Mouse (Mus musculus) c-Kit-negative CD71-positive TER-119-positive erythroid progenitor cells, embryonic 14.5 days (primary cell): Measurements from ENCODE around the gene Zfp235.

Experiments
- DNase-seq: peaks from one replicate; pipeline ENCODE4 v3.0.0-alpha.2; 2013; ENCODE audit warnings: low read depth, low spot score

Gene Zfp235

DNA sequence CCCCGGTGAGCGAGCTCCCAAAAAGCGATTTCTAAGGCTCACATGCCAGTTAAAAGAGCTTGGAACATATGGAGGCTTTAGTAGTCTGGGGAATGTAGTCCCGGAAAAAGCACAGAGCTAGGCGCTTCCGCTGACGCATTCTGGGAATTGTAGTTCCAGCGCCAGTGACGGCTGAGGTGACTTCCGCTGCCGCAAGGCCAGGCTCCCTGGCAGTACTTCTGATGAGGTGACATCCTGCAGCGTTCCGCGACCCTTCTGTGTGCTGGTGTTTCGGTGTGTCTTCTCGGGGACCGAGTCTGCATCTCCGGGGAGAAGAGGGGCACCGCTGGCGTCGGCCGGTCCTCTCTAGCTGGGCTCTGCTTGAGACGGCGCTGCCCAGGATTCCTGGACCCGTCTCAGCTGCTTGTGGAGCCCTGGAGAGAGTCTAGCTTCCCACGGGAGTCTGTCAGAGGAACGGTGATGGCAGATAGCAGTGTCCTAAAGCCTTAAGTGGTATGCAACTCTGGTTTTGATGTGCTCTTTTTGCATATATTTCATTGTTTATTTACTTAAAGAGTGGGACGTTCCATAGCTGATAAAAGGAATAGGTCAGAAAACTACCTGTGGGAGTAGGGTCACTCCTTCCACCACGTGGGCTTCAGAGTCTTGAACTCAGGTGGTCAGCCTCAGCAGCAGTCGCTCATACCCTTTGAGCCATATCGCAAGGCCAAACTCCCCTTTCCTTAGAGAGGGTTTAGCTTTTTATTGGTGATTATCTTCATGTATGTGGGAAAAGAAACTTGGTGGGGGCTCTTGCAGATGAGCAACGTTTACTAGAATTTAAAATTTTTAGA lies at the start of gene Zfp235:
Gene Zfp235 (plus strand): TSS at position 174 of the 833 bp plus-strand sequence.
- DNase-seq: peak; percentile 56

DNA sequence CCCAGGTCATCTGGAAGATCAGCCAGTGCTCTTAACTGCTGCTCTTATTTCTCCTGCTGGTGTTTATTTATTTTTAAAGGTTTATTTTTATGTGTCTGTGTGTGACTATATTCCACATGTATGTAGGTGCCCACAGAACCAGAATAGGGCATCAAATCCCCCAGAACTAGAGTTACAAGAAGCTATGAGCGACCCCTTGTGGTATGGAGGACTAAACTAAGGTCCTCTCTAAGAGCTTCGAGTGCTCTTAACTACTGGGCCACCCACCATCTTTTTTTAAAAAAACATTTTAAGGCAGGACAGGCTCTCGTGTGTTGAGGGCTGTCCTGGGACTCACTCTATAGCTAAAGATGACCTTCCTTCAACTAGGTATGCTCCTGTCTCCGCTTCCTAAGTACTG lies 47.1 kb upstream of the Zfp235 start:
- no peak for DNase-seq

DNA sequence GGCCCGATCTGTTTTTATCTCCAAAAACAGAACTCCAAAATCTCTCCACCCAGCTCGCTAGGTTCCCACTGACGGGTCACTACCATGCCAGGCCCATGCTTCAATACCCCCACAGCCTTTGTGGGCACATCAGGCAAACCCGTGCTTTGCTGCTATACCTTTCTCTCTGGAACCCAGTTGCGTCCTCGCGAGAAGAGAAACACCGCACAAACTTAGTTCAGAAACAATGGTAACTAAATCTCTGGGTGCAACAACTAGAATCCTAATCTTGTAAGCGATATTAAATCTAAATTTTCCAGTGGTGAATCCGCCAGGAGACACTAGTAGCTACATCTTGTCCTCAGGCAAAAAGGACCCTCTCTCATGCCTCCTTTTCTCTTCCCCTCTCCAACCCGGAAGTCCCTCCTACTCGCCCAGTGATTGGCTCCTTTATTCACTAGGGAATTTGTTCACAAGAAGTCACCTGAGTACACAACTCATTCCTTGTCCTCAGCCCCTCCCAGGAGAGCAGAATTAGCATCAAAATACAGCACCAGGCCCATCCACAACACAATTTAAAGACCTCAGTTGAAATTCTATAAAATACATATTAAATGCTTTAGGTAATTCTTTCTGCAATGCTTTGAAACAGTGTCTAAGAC lies 46.4 kb upstream of the Zfp235 start:
- no peak for DNase-seq

GRCm38 (mm10) chr7:24104403-24104802 lies 29.6 kb upstream of the Zfp235 start:
- DNase-seq: no peak

GRCm38 (mm10) chr7:24105144-24105703 lies 28.7 kb upstream of the Zfp235 start:
- DNase-seq: no peak

DNA sequence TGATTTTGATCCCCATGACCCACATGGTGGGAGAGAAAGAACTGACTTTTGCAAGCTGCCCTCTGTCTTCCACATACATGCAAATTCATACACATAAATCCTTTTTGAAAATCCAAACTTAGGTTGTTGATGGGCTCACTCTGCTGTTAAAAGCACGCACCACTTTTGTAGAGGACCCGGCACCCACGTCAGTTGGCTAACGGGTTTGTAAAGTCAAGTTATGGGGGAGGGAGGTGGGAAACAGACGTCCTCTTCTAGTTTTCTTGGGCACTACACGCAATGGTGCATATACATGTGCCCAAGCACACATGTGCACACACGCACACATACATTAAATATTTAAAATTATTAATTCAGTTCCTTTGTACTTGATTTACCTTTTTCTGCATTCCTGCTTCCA lies 23.1 kb upstream of the Zfp235 start:
- DNase-seq: no peak

GRCm38 (mm10) chr7:24111772-24112155 lies 22.2 kb upstream of the Zfp235 start:
- DNase-seq: no peak

- no peak for DNase-seq
Measured at GRCm38 (mm10) chr7:24112156-24112856, 21.7 kb upstream of the Zfp235 start, which contains the start of gene Zfp112. Gene Zfp112 (plus strand): TSS chr7:24112314.

DNA sequence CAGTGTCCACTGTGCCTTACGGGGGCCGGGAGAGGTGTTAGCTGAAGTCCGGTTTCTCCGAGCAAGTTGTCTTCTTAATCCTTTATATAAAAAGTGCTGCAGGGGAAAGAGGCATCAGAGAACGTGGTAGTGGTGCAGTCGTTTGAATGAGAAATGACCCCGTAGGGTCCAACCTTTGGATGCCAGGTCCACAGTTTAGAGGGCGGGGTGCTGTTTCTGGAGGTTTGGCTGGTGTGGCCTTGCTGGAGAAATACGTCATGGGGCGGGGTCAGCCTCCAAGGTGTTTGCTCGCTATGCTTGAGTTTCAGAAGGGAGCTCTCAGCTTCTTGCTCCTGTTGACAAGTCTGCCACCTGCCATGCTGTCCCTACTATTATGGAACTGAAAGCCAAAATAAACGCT lies 21.0 kb upstream of the Zfp235 start:
- peak; percentile 44 for DNase-seq

GRCm38 (mm10) chr7:24116655-24117054 lies 17.3 kb upstream of the Zfp235 start:
- DNase-seq: no peak

DNA sequence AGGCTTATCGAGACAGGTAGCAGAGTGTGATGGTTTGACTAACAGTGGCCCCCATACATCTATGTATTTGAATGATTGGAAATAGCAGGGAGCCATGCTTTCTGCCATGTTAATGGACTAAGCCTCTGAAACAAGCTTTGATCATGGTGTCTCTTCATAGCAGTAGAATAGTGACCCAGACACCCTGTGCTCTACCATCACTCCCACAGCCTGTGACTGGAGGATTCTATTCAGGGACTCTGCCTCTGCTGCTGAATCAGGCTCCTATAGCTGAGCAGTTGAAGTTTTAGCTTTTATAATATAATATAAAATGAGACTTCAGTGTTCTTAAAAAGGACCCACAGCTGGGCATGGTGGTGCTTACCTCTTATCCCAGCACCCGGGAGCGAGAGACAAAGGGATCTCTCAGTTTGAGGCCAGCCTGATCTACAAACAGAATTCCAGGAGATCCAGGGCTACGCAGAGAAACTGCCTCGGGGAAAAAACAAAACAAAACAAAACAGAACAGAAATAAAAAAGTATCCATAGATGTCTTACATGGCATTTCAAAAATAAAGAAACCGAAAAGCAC lies 459 bp upstream of the Zfp235 start:
- DNase-seq: no peak

DNA sequence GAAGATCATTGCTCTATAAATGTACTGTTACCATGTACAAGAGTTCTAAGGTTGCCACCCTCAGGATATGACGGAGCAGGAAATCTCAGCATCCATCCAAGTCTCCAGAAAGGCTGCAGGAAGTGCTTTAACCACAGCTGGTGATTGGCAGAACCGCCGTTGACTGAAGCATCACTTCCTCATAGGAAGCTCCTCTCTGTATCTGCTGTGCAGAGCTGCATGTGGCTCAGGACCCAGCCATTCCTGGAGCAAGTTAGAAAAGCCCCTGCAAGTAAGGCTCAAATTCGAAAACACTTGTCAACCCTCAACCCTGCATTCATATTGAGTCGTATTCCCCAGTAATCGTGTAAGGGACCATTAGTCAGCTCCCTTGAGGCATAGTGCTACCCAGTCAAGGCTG lies 8.6 kb downstream of the Zfp235 start:
- no peak for DNase-seq

GRCm38 (mm10) chr7:24153272-24153671 lies 19.3 kb downstream of the Zfp235 start:
- DNase-seq: no peak

- DNase-seq: no peak
Measured at GRCm38 (mm10) chr7:24172191-24172590, 38.2 kb downstream of the Zfp235 start.

GRCm38 (mm10) chr7:24174618-24175336 lies 40.8 kb downstream of the Zfp235 start, which contains the start of gene Zfp114:
Gene Zfp114 (plus strand): TSS chr7:24175060.
- no peak for DNase-seq

DNA sequence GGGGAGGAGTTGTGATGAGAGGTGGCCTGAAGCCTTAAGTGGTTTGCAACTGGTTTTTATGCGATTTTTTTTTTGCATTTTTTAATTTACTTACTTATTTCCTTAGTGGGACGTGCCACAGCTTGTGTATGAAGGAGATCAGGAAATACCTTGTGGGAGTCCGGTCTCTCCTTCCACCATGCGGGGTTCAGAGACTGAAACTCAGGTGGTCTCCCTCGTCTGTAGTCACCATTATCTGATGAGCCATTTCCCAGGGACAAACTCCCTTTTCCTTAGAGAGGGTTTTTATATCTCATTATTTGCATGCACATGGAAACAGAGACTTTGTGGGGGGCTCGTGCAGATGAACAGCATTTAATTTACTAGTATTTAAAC lies 41.4 kb downstream of the Zfp235 start:
- DNase-seq: no peak

DNA sequence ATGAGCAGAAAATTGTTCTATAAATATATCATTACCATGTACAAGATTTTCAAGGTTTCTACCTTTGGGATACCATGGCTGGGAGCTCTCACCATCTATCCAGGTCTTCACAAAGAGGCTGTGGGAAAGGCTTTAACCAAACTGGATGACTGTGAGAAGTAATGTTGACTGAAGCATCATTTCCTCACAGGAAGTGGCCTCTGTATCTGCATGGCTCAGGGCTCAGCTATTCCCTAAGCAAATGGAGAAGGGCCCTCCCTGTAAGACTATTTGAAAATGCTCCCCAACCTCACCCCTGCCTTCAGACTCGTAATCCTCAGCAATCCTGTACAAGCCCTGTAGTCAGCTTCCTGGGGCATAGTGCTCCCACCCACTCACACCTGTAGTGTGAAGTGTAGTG lies 53.6 kb downstream of the Zfp235 start:
- DNase-seq: no peak

GRCm38 (mm10) chr7:24188901-24189570 lies 55.1 kb downstream of the Zfp235 start:
- DNase-seq: no peak

DNA sequence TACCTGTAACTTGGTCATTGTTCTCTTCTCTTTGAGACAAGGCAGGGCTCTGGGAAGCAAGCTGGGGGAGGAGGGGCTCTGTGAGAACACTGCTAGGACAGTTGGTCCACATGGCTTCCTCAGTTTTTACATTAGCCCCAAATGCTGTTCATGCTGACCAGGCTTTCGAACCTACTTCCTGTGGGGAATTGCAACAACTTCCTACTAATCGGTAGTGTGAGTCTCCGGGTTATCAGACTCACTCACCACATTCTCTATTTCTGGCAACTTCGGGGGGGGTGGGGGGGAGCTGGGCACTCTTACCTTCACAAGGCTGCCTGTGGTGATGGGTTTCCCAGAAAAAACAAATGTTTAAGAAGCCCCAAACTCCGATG lies 55.6 kb downstream of the Zfp235 start:
- DNase-seq: no peak

- DNase-seq: no peak
Measured at GRCm38 (mm10) chr7:24191361-24191760, 57.4 kb downstream of the Zfp235 start.
